ENCODE assay signal across 9 mouse cellular contexts in the genomic region with DNA sequence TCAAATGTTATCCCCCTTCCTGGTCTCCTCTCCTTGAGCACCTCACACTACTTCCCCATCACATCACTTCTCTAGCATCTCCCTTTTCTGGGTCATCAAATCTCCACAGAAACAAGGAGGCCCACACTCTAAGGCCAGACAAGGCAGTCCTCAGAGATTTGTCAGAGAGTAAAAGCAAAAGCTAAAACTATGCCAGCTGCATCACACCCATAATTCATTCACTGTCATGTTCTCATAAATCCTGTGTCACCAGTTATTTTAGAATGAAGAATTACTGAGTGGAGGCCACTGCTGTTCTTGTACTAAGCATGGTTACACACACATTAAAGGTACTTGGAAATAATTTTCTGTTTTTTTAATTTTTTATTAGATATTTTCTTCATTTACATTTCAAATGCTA.
"Had no signal": no experiment of that assay in that cellular context is flagged by ENCODE, and none has a peak within 500 bp of the region (broad histone marks: within the 10 kb centered on the region; RNA-seq: fewer than 3 reads in every experiment).

No protein-coding gene starts in this region.

- DNase-seq: kidney, postnatal 25 days; layer of hippocampus, adult 9-11 months; liver, embryonic 13.5 days; lung, adult 2 months; lung, postnatal 14 days; lung, postnatal 4 days; right cerebral cortex, postnatal 25 days; spleen, adult 18-20 months; thymus, postnatal 25 days had no signal
